Mouse (Mus musculus) testis, adult 2 months (tissue): Measurements from ENCODE around the gene Rint1. TPM values are rescaled to one million over a fixed set of nuclear protein-coding genes. Genes with fewer than 3 reads are reported as not detected.

ENCODE experiments used
- H3K27ac ChIP-seq: fragments of 200-500 bp; 2 replicates; pipeline ENCODE4 v1.5.1; 2012; ENCODE audit warnings: low read depth, low read length; ENCODE audit not compliant: control insufficient read depth, insufficient read depth
- H3K27me3 ChIP-seq: fragments of 200-500 bp; 2 replicates; pipeline ENCODE4 v1.6.1; 2012; ENCODE audit warnings: mild to moderate bottlenecking, low read length, moderate library complexity; ENCODE audit not compliant: control insufficient read depth, insufficient read depth
- H3K36me3 ChIP-seq: fragments of 200-500 bp; 2 replicates; pipeline ENCODE4 v1.6.1; 2012; ENCODE audit warnings: mild to moderate bottlenecking, low read length; ENCODE audit not compliant: control insufficient read depth, insufficient read depth
- H3K4me1 ChIP-seq: fragments of 200-500 bp; 2 replicates; pipeline ENCODE4 v1.6.1; 2012; ENCODE audit warnings: low read length; ENCODE audit not compliant: control insufficient read depth, insufficient read depth
- H3K4me3 ChIP-seq: fragments of 200-500 bp; 2 replicates; pipeline ENCODE4 v1.5.1; 2012; ENCODE audit warnings: low read depth, mild to moderate bottlenecking, low read length, moderate library complexity, mixed read lengths; ENCODE audit not compliant: control insufficient read depth
- CTCF ChIP-seq: fragments of 200-500 bp; IDR thresholded peaks from 2 replicates; pipeline ENCODE4 v1.5.1; 2012; ENCODE audit warnings: low read depth, mild to moderate bottlenecking, inconsistent platforms, low read length, moderate library complexity; ENCODE audit not compliant: control insufficient read depth, insufficient read depth, insufficient replicate concordance
- POLR2A ChIP-seq: fragments of 200-500 bp; IDR thresholded peaks from 2 replicates; pipeline ENCODE4 v1.6.1; 2012; ENCODE audit warnings: low read depth, mild to moderate bottlenecking, inconsistent platforms, low read length, moderate library complexity; ENCODE audit not compliant: control insufficient read depth
- polyA plus RNA-seq: library from polyadenylated mRNA; depleted of rRNA; stranded (reverse); fragments of >200 nt; gene quantifications from 2 replicates; pipeline ENCODE4 v1.2.3, GENCODE M21; 2012

The Rint1 gene
- polyA plus RNA-seq, 1 experiment: 6.9 TPM

GRCm38 (mm10) chr5:23764557-23764956, 23.0 kb upstream of the Rint1 start:
- no peaks in the 10 kb centered on the region for H3K36me3 ChIP-seq
- H3K4me1 ChIP-seq: no peaks in the 10 kb centered on the region
- TF ChIP-seq POLR2A (no peak), CTCF (no peak)
- H3K4me3 ChIP-seq: no peak overlapping the region
- H3K27ac ChIP-seq: no peak overlapping the region
- H3K27me3 ChIP-seq: no peaks in the 10 kb centered on the region

GRCm38 (mm10) chr5:23771105-23771504, 16.4 kb upstream of the Rint1 start:
- Histone ChIP-seq H3K27ac (no peak overlapping the region), H3K27me3 (no peaks in the 10 kb centered on the region), H3K4me3 (no peak overlapping the region), H3K4me1 (no peaks in the 10 kb centered on the region), H3K36me3 (no peaks in the 10 kb centered on the region)
- TF ChIP-seq POLR2A (no peak), CTCF (no peak)

DNA sequence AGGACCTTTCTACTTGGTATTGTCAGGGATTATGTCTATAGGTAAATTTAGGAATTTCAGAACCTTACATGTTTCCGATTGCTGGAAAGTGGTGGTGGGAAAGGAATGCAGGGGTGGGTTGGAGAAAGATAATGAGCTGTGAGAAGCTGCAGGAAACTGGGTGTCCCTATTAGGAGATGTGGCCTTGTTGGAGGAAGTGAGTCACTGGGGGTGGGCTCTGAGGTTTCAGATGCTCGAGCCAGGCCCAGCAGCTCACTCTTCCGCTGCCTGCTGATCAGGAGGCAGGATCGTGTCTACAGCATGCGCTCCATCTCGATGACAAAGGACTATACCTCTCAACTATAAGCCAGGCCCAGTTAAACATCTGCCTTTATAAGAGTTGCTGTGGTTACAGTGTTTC, 13.3 kb upstream of the Rint1 start:
- Histone ChIP-seq H3K4me1 (no peaks in the 10 kb centered on the region), H3K27ac (no peak overlapping the region), H3K27me3 (no peaks in the 10 kb centered on the region), H3K36me3 (no peaks in the 10 kb centered on the region), H3K4me3 (no peak overlapping the region)
- no peak for TF ChIP-seq POLR2A
- TF ChIP-seq CTCF: no peak

GRCm38 (mm10) chr5:23780516-23780915, 7.0 kb upstream of the Rint1 start:
- Histone ChIP-seq H3K27ac (no peak overlapping the region), H3K27me3 (no peaks in the 10 kb centered on the region), H3K4me1 (no peaks in the 10 kb centered on the region; the same call in 1 of the 2 replicates), H3K36me3 (no peaks in the 10 kb centered on the region), H3K4me3 (no peak overlapping the region)
- TF ChIP-seq POLR2A (no peak), CTCF (no peak)

DNA sequence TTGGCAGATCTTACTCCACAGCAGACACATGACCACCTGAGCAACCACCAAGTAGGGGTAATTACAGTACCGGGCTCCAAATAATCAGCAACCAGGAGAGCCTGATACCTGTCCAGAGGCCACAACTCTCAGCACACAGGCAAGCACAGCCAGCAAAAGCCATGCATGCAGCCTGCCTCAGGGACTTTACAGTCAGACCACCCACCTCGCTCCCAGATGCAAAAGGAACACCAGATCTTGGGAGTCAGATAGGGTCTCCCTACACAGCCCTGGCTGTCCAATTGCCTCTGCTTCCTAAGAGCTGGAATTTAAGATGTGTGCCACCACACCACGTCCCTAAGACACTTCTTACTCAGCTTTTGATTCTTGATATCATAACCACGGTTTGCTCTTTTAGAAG, 6.3 kb upstream of the Rint1 start:
- Histone ChIP-seq H3K4me1 (no peaks in the 10 kb centered on the region; the same call in 1 of the 2 replicates), H3K4me3 (no peak overlapping the region), H3K36me3 (no peaks in the 10 kb centered on the region), H3K27me3 (no peaks in the 10 kb centered on the region), H3K27ac (no peak overlapping the region)
- TF ChIP-seq POLR2A: no peak
- no peak for TF ChIP-seq CTCF

DNA sequence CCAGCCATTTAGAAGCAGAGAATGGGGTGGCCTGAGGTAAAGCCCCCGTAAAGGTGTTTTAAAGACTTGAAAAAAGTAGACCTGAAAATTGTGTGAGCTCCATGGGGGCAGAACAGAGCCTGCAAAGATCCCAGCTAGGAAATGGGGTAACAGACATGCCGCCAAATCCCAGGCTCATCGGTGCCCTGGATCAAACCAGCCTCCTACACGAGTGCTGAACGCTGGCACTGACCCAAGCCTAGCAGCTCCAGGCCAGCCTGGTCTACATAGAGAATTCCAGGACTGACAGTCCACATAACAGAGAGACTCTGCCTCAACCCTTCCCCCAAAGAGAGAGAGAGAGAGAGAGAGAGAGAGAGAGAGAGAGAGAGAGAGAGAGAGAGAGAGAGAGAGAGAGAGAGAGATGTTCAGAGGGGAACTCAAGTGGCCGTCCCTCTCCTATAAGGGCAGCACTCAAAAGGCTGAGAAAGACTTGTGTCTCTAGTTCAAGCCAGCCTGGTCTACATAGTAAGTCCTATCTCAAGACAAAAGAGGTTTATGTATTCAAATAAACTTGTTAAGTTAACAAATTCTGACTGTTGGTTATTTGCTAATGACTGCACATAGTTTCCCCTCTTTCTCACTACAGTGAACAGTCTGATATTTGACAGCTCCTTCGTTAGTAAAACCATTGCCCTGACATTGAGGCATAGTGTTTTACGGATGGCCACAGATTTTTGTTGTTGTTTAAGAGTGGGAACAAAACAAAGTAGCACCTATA, 5.3 kb upstream of the Rint1 start:
- no peak overlapping the region for H3K27ac ChIP-seq
- no peaks in the 10 kb centered on the region for H3K27me3 ChIP-seq
- TF ChIP-seq POLR2A (no peak), CTCF (no peak)
- H3K4me3 ChIP-seq: no peak overlapping the region
- peaks cover 2% of the 10 kb centered on the region for H3K4me1 ChIP-seq
- H3K36me3 ChIP-seq: no peaks in the 10 kb centered on the region

GRCm38 (mm10) chr5:23782931-23783877, 4.3 kb upstream of the Rint1 start, which contains the start of gene Pus7:
Gene Pus7, minus strand, starts transcription at chr5:23783711.
- TF ChIP-seq CTCF (no peak), POLR2A (peak; percentile 73)
- Histone ChIP-seq H3K4me3 (peak within 1 kb of the TSS; percentile 93), H3K27me3 (no peaks in the 10 kb centered on the region), H3K4me1 (peaks cover 3% of the 10 kb centered on the region), H3K27ac (peak within 1 kb of the TSS; percentile 57; the same call in 1 of the 2 replicates), H3K36me3 (no peaks in the 10 kb centered on the region)
